Mouse (Mus musculus): ENCODE measurements at regions not wholly inside any gene's neighbourhood (a gene's known extent, or its start where the extent isn't known, plus 50 kb on each side); places are given as distances from the start of the nearest gene placed in this dataset.
"Not testable (repeated sequence)": the region's sequence is repeated elsewhere in the genome, so short reads cannot be mapped to it uniquely, and the experiment has no call there.

- peak; percentile 48 to 59 for DNase-seq (ENCODE audit: low spot score in 2 of 2)
Measured at GRCm38 (mm10) chr4:101366905-101367679, 52.0 kb upstream of the Ak4 start.

DNA sequence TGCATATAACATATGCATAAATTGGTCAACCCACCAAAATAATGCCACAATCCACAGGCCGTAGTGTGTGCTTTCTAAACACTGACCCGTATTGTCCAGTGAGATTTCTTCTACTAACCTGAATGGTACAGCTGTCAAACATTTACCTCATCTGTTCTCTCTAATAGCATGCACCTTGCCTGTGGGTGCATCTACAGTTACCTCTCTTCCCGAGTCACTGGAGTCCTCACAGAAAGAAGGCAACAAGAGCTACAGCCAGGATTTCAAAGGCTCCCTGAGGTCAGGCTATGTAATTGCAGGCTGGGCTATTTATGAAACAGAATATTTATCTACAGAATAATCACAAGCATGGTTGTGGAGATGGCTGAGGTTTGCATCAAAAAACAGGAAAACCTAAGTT, 53.8 kb upstream of the Ak4 start:
- no peak for DNase-seq (ENCODE audit: low spot score in 2 of 2)

DNA sequence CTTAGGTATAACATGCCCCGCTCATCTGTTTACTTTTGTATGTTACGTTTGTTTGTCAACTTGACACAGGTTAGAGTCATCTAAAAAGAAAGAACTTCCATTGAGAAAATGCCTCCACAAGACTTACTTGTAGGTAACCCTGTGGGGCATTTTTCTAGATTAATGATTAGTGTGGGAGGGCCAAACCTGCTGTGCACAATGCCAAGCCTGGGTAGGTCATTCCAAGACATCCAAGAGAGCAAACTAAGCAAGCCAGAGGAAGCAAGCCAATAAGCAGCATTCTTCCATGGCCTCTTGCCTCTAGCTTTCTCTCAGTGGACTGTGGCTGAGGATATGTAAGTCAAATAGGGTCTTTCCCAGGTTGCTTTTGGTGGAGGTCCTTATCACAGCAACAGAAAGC, 54.4 kb upstream of the Ak4 start:
- DNase-seq (ENCODE audit: low spot score in 2 of 2): no peak

DNA sequence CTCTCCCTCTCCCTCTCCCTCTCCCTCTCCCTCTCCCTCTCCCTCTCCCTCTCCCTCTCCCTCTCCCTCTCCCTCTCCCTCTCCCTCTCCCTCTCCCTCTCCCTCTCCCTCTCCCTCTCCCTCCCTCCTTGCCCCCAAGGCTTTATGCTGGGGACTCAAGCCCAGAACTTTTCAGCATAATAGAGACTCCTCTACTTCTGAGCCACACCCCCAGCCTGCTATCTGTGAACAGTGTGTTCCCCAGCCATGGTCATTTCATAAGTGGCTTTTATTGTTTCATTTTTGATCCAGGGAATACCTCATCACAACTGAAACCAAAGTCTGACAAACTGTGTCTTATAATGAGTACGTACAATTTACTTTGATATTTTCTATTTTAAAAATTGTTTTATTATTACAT, 55.8 kb upstream of the Ak4 start:
- DNase-seq (ENCODE audit: low spot score in 2 of 2): not testable (repeated sequence)

DNA sequence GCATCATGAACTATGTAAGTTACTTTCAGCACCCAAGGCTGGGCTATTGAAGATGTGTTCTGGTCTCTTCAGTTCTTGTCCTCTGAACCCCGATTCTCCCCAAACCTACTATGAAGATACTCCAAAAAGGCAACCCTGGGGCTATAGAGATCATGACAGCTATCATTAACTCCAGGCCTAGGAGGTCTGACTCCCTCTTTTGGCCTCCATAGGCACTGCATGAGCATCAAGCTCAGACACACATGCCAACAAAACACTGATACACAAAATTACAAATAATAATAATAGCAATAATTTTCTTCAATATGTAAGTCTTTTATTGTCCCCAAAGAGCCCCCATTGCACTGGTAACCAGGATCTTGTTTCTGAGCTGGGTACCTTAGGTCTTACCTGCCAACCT, 57.3 kb upstream of the Ak4 start:
- DNase-seq (ENCODE audit: low spot score in 2 of 2): no peak

DNA sequence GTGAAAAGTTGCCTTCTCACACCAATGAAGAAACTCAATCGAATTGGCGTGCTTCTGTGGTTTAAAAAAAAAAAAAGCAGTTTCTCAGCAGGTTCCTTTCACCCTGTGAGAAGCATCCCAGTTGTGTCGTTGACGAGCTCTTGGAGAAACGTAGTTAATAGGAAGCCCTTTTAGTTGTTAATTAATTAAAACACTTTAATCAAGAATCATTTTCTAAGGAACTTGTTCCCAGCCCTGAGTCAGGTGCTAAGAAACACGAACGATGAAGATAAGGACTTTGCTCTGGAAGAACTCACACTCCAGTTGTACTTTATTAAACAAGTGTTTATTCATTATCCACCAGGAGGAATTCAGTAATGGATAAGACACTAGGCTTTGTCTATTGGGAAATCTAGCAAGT, 58.8 kb upstream of the Ak4 start:
- no peak for DNase-seq (ENCODE audit: low spot score in 2 of 2)

GRCm38 (mm10) chr4:101359119-101359518, 60.0 kb upstream of the Ak4 start:
- DNase-seq (ENCODE audit: low spot score in 2 of 2): no peak

GRCm38 (mm10) chr4:101358525-101358924, 60.6 kb upstream of the Ak4 start:
- no peak for DNase-seq (ENCODE audit: low spot score in 2 of 2)

GRCm38 (mm10) chr4:101357923-101358322, 61.2 kb upstream of the Ak4 start:
- no peak for DNase-seq (ENCODE audit: low spot score in 2 of 2)

DNA sequence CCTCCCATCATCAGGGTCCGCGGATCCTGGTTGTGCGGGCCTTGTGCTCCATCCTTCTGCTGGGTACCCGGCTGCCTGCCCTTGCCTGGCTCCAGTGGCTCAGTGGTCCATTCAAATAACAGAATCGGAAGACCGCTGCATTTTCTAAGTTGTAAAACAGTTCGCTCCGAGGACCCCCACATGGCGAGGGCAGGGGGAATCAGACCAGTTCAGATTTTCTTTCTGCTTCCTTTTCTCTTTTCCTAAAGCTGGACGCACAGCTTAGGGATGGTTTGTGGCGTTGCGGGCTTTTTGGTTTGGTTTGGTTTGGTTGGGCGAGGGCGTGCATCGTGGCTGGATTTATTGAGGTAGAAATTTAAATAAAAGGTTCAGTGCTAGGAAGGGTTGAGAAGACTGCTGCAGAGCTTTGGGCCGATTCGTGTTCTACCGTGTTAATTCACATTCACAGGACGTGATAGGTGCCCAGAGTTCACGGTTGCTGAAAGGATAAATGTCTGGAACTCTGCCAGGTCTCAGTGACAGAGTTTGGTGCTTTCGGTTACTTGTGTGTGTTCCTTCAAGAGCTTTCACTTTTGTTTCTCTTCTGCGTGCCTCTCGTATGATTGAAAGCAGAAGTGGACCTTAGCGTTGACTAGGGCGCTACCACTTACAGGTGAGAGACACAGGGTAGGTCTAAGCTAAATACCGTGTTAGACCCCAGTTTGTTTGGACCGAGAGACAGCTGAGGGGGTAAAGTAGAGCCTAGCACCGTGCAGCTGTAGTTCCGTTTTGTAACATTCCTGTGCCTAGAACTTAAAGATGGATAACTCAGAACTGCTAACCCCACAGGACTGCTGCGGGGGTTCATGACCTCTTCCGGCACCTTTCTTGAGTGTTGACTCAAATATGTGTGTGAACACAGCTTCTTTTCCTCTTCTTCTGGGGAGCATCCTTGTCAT, 61.9 kb upstream of the Ak4 start:
- peak; percentile 69 to 75 for DNase-seq (ENCODE audit: low spot score in 2 of 2)

DNA sequence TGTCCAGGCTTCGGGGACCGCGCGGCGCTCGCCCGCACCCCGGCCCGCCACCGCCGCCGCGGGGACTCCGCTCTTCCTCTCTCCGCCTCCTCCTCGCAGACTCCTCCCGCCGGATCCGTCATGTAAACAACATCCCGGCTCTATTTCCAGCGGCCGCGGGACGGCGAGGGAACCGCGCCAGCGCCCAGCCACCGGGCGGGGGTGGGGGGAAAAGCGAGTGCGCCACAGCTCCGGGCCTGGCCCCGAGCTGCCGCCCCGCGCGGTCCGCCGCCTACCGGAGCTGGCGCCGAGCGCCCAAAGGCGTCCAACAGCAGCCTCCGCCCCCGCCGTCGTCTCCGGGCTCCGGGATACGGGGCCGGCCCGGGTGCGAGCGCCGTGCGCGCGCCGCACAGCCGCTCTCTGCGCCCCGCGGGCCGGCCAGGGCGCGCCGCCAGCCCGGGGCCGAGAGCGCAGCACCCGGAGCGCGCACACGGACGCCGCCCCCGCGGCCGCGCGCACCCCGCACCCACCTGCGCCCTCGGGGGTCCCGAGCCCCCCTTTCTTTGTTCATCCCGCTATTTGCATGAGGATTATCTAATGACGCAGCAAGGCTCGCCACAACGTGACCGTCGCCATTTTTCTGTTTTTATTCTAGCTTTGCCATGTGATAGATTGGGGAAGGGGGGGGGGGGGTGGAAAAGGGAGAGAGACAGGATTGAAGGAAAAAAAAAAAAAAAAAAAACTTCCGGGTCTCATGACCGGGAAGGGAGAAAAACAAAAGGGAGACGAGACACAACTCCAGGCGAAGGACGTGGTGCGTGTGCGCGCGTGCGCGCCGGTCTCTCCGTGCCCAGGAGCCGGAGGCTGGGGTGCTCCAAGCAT, 62.8 kb upstream of the Ak4 start:
- DNase-seq (ENCODE audit: low spot score in 2 of 2): peak; percentile 15 to 60

- DNase-seq (ENCODE audit: low spot score in 2 of 2): peak; percentile 11 to 22
Measured at GRCm38 (mm10) chr4:101355431-101356092, 63.5 kb upstream of the Ak4 start.

DNA sequence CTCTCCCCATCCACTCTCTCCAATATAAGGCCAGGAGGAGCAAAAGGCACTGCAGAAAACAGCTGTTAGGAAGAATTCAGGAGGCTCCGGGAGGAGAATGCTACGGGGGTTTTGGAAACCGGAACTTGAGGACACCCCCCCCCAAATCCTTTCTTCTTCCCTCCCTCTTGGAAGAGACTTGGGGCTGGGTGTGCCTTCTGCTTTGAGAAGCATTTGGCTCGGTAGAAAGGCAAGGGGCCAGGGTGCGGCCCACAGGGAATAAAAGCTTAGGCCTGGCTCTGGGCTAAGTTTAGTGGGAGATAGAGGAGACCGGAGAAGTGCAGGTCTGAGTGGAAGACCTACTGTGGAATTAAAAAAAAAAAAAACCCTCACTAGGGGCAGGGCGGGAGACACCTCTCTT, 64.1 kb upstream of the Ak4 start:
- DNase-seq (ENCODE audit: low spot score in 2 of 2): no peak

DNA sequence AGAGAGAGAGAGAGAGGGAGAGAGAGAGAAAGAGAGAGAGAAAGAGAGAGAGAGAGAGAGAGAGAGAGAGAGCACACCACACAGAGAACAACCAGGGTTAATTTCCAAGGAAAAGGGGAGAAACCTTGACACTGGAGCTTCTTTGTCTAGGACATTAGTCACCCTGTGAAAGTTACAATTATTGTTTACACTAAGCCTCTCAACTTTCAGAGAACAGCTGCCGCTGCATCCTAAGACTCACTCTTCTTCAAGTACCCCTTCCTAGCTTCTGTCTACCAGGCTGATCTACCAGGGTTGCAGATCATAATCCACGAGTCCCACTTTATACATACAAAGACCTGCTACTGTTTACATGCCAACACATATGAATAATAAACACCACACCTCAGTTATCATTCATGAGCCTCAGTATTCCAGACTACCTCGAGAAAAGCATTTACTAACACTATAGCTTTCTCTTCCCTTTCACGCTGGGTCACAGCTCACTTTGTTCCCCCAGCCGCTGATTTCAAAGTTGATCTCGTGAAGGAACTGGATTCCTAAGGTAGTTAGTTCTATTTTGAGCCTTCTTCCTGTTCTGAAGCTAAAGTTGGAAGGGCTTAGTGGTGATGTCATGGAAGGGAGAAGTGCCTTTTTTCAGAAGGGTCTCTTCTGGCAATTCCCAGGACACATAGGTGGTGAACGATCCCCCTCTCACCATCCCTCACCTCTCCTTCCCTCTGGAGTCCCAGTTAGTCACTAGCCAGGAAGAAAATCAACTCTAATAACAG, 64.8 kb upstream of the Ak4 start:
- DNase-seq (ENCODE audit: low spot score in 2 of 2): no peak

GRCm38 (mm10) chr4:101352178-101352577, 66.9 kb upstream of the Ak4 start:
- no peak for DNase-seq (ENCODE audit: low spot score in 2 of 2)

- no peak for DNase-seq (ENCODE audit: low spot score in 2 of 2)
Measured at GRCm38 (mm10) chr4:101351716-101352115, 67.4 kb upstream of the Ak4 start.

DNA sequence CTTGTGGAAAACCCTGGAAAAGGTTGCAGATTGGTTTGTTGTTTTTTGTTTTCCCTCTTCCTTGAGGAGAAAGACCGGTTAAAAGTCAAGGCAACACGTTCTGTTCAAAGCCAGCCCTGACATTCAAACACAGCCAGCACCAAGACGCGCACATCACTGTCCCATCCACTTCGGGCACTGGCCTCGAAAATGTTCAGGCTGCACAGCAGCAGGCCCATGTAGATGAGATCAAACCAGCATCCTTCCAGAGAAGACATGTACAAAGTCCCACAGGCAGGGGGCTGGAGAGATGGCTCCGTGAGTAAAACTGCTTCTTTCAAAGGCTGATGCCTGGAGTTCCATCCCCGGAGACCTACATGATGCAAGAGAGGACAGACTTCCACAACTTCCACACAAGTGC, 68.4 kb upstream of the Ak4 start:
- no peak for DNase-seq (ENCODE audit: low spot score in 2 of 2)

DNA sequence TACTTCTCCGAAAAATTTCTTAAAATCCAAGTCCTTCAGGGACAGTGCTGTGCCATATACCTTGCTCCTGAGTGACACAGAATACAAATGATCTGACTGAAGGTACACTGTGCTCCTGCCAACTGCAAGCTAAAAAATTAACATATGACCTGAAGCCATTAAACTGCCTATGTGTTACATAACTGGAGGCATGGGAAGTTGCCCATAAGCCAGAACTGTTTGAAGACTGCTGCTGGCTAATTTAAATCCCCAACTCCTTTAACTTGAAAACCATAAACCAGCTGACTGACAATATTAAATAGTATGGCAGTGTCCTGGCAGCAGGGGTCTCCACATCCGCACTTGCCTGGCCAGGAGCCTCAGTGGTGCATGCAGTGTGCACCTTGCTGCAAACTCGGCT, 68.9 kb upstream of the Ak4 start:
- no peak for DNase-seq (ENCODE audit: low spot score in 2 of 2)

DNA sequence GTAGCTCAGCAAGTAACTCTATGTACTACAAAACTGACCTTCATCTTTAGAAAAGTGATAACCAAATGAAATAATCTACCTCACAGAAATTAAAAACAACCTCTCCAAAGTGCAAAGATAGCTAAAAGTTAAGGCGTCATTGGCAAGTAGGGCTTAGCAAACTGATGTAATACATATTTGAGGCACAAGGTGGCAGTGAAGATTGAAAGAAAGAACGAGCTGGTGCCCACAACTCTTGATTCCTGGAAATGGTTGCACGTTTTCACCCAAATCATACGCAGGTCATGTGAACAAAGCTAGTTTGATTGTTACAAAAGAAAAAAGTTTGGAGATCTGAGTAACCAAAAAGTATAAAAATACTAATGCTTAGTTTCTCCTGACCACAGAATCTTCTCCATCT, 69.7 kb upstream of the Ak4 start:
- peak; percentile 45 to 59 for DNase-seq (ENCODE audit: low spot score in 2 of 2)

DNA sequence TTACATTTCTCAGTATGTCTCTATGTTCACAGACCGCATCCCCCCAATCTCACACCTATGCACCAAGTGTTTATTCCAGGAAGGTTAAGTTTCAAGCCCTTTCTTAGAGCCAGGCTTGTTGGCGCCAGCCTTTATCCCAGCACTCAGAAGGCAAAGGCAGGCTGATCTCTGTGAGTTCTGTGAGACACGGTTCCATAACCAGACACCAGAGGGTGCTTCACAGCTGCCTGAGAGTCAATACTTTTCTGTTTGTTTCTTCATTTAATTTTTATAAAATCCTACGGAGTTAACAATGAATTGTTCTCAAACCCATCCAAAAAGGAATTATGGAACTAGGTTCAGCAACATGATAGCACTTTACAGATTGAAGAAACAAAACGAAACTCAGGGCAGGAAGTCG, 71.8 kb upstream of the Ak4 start:
- no peak for DNase-seq (ENCODE audit: low spot score in 2 of 2)

Measured in natural killer cell, adult 2 months (primary cell).